Mouse (Mus musculus) yolk sac, embryonic 10.5 days (tissue): ENCODE data around the gene Gm14322.
A peak's percentile ranks its signal among the peaks of the same experiment; 100 is the strongest.
"Not testable (repeated sequence)": the region's sequence is repeated elsewhere in the genome, so short reads cannot be mapped to it uniquely, and the experiment has no call there.

Experiments used
- DNase-seq: peaks from one replicate; pipeline ENCODE4 v3.0.0-alpha.2; 2017; ENCODE audit warnings: low spot score

Gene Gm14322

GRCm38 (mm10) chr2:177758941-177759558 is at the start of gene Gm14322:
Gene Gm14322 (plus strand): TSS chr2:177759288.
- peak; percentile 8 for DNase-seq

- DNase-seq: not testable (repeated sequence)
Measured at GRCm38 (mm10) chr2:177741487-177741886, 17.6 kb upstream of the Gm14322 start.

GRCm38 (mm10) chr2:177787351-177787750 is 28.3 kb downstream of the Gm14322 start:
- not testable (repeated sequence) for DNase-seq

- not testable (repeated sequence) for DNase-seq
Measured at GRCm38 (mm10) chr2:177806170-177806569, 47.1 kb downstream of the Gm14322 start.
